Comparison of ENCODE assay signal across 7 mouse cellular contexts in the genomic region with DNA sequence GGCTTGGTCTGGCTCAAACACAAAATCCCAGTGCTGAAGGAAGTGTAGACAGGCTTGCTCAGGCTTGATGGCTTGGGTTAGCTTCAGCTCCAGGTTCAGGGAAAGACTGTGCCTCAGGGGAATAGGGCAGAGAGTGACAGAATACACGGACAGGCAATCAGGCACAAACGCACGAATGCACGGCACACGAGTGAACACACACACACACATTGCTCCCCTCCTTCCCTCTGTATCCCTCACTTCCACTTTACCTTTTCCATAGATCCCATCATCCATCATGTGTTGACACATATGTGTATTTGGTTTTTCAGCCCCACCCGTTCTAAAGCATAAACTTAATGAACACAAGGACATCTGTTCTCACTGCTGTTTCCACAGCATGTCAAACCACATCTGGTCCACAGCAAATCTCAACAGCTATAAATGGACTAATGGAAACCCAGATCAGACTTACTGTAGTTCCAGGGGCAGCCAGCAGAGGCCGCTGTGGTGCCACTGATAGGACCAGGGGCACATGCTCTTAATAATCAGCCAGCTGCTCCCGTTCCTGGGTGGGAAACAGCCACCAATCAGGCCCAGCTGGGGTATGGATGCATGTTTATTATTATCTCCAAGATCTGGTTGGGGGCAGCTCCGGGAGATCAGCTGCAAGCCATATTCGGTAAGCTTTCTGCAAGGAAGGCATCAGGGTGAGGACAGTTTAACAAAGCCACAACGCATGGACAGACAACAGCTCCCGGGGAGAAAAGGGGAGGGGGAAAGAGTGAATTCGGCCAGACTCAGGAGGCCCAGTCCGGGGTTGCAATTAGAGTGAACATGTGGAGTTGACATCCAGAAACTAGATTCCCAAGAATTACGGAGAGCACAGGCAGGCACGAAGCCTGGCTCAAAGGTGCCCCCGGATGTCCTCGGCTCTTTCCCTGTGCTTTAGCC. TPM values are rescaled to one million over a fixed set of nuclear protein-coding genes. Genes with fewer than 3 reads are reported as not detected.
DNase-seq lines count a peak whose midpoint lies in the region; ATAC-seq and TF ChIP-seq lines count a peak whose summit lies in the region.

No protein-coding gene starts in this region.

- DNase-seq in adrenal gland, postnatal 25 days = peak; percentile 83
- peak; percentile 72 for DNase-seq in heart, adult 8-10 months (ENCODE audit: low spot score)
- DNase-seq in kidney, adult 8-10 months = peak; percentile 43 to 83
- peak; percentile 91 for DNase-seq in midbrain, postnatal 0 days (ENCODE audit: low spot score)
- DNase-seq in spleen, postnatal 10 days (ENCODE audit: low spot score in 2 of 2) = peak; percentile 80 to 87

- peak overlapping the region; percentile 17; the same call in 1 of the 2 replicates for H3K4me3 ChIP-seq in embryonic facial prominence, embryonic 13.5 days
- H3K4me3 ChIP-seq in limb, embryonic 12.5 days (replicated peaks) = 0 out of 2 replicates have a peak overlapping the region, but pooled peaks have one; percentile 1
- no peak overlapping the region for H3K4me3 ChIP-seq in midbrain, postnatal 0 days (ENCODE audit: low read depth, low read length)

- H3K36me3 ChIP-seq in embryonic facial prominence, embryonic 13.5 days = no peaks in the 10 kb centered on the region
- no peaks in the 10 kb centered on the region for H3K36me3 ChIP-seq in limb, embryonic 12.5 days
- no peaks in the 10 kb centered on the region for H3K36me3 ChIP-seq in midbrain, postnatal 0 days (ENCODE audit: insufficient read depth, low read length)

- no peaks in the 10 kb centered on the region for H3K9me3 ChIP-seq in embryonic facial prominence, embryonic 13.5 days
- H3K9me3 ChIP-seq in limb, embryonic 12.5 days = no peaks in the 10 kb centered on the region
- H3K9me3 ChIP-seq in midbrain, postnatal 0 days (ENCODE audit: low read length) = no peaks in the 10 kb centered on the region

- 16% methylated on average over 18 of the region's 18 CpGs for WGBS in embryonic facial prominence, embryonic 13.5 days
- 21% methylated on average over 18 of the region's 18 CpGs for WGBS in limb, embryonic 12.5 days
- WGBS in midbrain, postnatal 0 days = 19% methylated on average over 18 of the region's 18 CpGs

- peak; percentile 99 for TF ChIP-seq CTCF in midbrain, postnatal 0 days (IDR thresholded peaks at IDR 0.05)

- H3K4me2 ChIP-seq in embryonic facial prominence, embryonic 13.5 days = peak overlapping the region; percentile 52
- H3K4me2 ChIP-seq in limb, embryonic 12.5 days = peak overlapping the region; percentile 43
- H3K4me2 ChIP-seq in midbrain, postnatal 0 days (ENCODE audit: low read depth, low read length, poor library complexity, severe bottlenecking) = no peak overlapping the region

- peaks cover 39% of the 10 kb centered on the region for H3K4me1 ChIP-seq in embryonic facial prominence, embryonic 13.5 days
- H3K4me1 ChIP-seq in limb, embryonic 12.5 days (replicated peaks) = peaks cover 24% of the 10 kb centered on the region; the same call in 1 of the 2 replicates
- H3K4me1 ChIP-seq in midbrain, postnatal 0 days (ENCODE audit: insufficient read depth, low read length) = peaks cover 6% of the 10 kb centered on the region; the same call in 1 of the 2 replicates

- peak overlapping the region; percentile 44; the same call in 1 of the 2 replicates for H3K27ac ChIP-seq in embryonic facial prominence, embryonic 13.5 days
- H3K27ac ChIP-seq in limb, embryonic 12.5 days = no peak overlapping the region
- H3K27ac ChIP-seq in midbrain, postnatal 0 days (ENCODE audit: low read depth, low read length) = no peak overlapping the region

- peak; percentile 69 for ATAC-seq in embryonic facial prominence, embryonic 13.5 days (ENCODE audit: insufficient number of reproducible peaks, insufficient read depth, low FRiP score, low TSS enrichment, low read depth)
- ATAC-seq in limb, embryonic 12.5 days (ENCODE audit: insufficient number of reproducible peaks, insufficient read depth, low FRiP score, low TSS enrichment, low read depth) = peak; percentile 72
- peak; percentile 57; the same call in 1 of the 2 replicates for ATAC-seq in midbrain, postnatal 0 days (ENCODE audit: low FRiP score)

- peaks cover 11% of the 10 kb centered on the region; the same call in 1 of the 2 replicates for H3K27me3 ChIP-seq in embryonic facial prominence, embryonic 13.5 days
- 0 out of 2 replicates have a peak, but pooled peaks cover 7% of the 10 kb centered on the region for H3K27me3 ChIP-seq in limb, embryonic 12.5 days
- H3K27me3 ChIP-seq in midbrain, postnatal 0 days (ENCODE audit: insufficient read depth, low read length) = no peaks in the 10 kb centered on the region

- 0 out of 2 replicates have a peak overlapping the region, but pooled peaks have one; percentile 11 for H3K9ac ChIP-seq in embryonic facial prominence, embryonic 13.5 days
- H3K9ac ChIP-seq in limb, embryonic 12.5 days (replicated peaks) = 0 out of 2 replicates have a peak overlapping the region, but pooled peaks have one; percentile 1
- H3K9ac ChIP-seq in midbrain, postnatal 0 days (replicated peaks; ENCODE audit: low read length, poor library complexity, severe bottlenecking) = no peak overlapping the region

RNA-seq across cellular contexts. Expression of a gene that starts 30.4 kb away (rescaled TPM):
- 27.9 and 32.2 TPM in 2 replicates for total RNA-seq in adrenal gland, postnatal 25 days (2021)
- polyA plus RNA-seq in embryonic facial prominence, embryonic 13.5 days (2015; fragmentation: Nextera tagmentation; extraction: Ambion mirVana) = 50.1 and 52.3 TPM in 2 replicates
- total RNA-seq in heart, adult 8-10 months (2022) = 10 to 100 TPM in 3 of 4 experiments, 1 to 10 TPM in 1; 9.7 to 13.1 (median 11.2) TPM
- 50.7 and 56.4 TPM in 2 replicates for polyA plus RNA-seq in limb, embryonic 12.5 days (2016; fragmentation: Nextera tagmentation; extraction: Ambion mirVana)
- 47.8 and 51.0 TPM in 2 replicates for total RNA-seq in midbrain, postnatal 0 days (2014; rRNA removed)
- polyA plus RNA-seq in midbrain, postnatal 0 days (2015; fragmentation: Nextera tagmentation; extraction: Ambion mirVana) = 52.4 and 53.1 TPM in 2 replicates

RNA-seq across cellular contexts. Expression of a gene that starts 30.5 kb away (rescaled TPM):
- 70.8 and 82.7 TPM in 2 replicates for total RNA-seq in adrenal gland, postnatal 25 days (2021)
- 80.2 and 81.8 TPM in 2 replicates for polyA plus RNA-seq in embryonic facial prominence, embryonic 13.5 days (2015; fragmentation: Nextera tagmentation; extraction: Ambion mirVana)
- total RNA-seq in heart, adult 8-10 months (2022) = 10 to 100 TPM; 42.2 to 45.8 (median 44.2) TPM
- polyA plus RNA-seq in limb, embryonic 12.5 days (2016; fragmentation: Nextera tagmentation; extraction: Ambion mirVana) = 67.3 and 75.6 TPM in 2 replicates
- 29.5 and 46.4 TPM in 2 replicates for total RNA-seq in midbrain, postnatal 0 days (2014; rRNA removed)
- 50.9 and 51.1 TPM in 2 replicates for polyA plus RNA-seq in midbrain, postnatal 0 days (2015; fragmentation: Nextera tagmentation; extraction: Ambion mirVana)
